Mouse (Mus musculus): ENCODE data around the gene Spint2. TPM values are rescaled to one million over a fixed set of nuclear protein-coding genes. Genes with fewer than 3 reads are reported as not detected.
A peak's percentile ranks its signal among the peaks of the same experiment; 100 is the strongest.
"Not testable (repeated sequence)": the region's sequence is repeated elsewhere in the genome, so short reads cannot be mapped to it uniquely, and the experiment has no call there.

Gene Spint2
- polyA plus RNA-seq, 1 experiment from 2014 or later: 399 TPM

GRCm38 (mm10) chr7:29211415-29212198 lies 70.1 kb downstream of the Spint2 start:
- Histone ChIP-seq H3K27me3 (ENCODE audit: control insufficient read depth, insufficient read depth, low read length) (no peaks in the 10 kb centered on the region), H3K27ac (ENCODE audit: low read length) (peak overlapping the region; percentile 66), H3K36me3 (ENCODE audit: control insufficient read depth, insufficient read depth, low read length) (no peaks in the 10 kb centered on the region), H3K4me3 (replicated peaks; ENCODE audit: low read length) (peak overlapping the region; percentile 40), H3K4me2 (ENCODE audit: low read depth, low read length) (peak overlapping the region; percentile 55), H3K9me3 (replicated peaks; ENCODE audit: control insufficient read depth, low read length) (peaks cover 7% of the 10 kb centered on the region; the same call in 1 of the 2 replicates), H3K9ac (ENCODE audit: low read length) (peak overlapping the region; percentile 49), H3K4me1 (ENCODE audit: control insufficient read depth, insufficient read depth, low read length) (peaks cover 5% of the 10 kb centered on the region; the same call in 1 of the 2 replicates)
- 5% methylated on average over 34 of the region's 34 CpGs for WGBS
- peak; percentile 90 for ATAC-seq (ENCODE audit: insufficient read depth, low FRiP score)

GRCm38 (mm10) chr7:29211013-29211412 lies 70.7 kb downstream of the Spint2 start:
- H3K4me3 ChIP-seq (replicated peaks; ENCODE audit: low read length): peak overlapping the region; percentile 40
- not testable (repeated sequence) for H3K36me3 ChIP-seq (ENCODE audit: control insufficient read depth, insufficient read depth, low read length); H3K4me1 ChIP-seq (ENCODE audit: control insufficient read depth, insufficient read depth, low read length); H3K27me3 ChIP-seq (ENCODE audit: control insufficient read depth, insufficient read depth, low read length); H3K9me3 ChIP-seq (replicated peaks; ENCODE audit: control insufficient read depth, low read length)
- peak overlapping the region; percentile 55 for H3K4me2 ChIP-seq (ENCODE audit: low read depth, low read length)
- peak overlapping the region; percentile 49; the same call in 1 of the 2 replicates for H3K9ac ChIP-seq (ENCODE audit: low read length)
- WGBS: 17% methylated on average over 15 of the region's 15 CpGs
- H3K27ac ChIP-seq (ENCODE audit: low read length): peak overlapping the region; percentile 66
- peak; percentile 55 for ATAC-seq (ENCODE audit: insufficient read depth, low FRiP score)

Other genes starting within 250 kb of the Spint2 start
- 0.45 and 2.6 TPM in 2 replicates for gene Ryr1, start 156.7 kb downstream of the Spint2 start, polyA plus RNA-seq (2015; fragmentation: Nextera tagmentation; extraction: Ambion mirVana)
- 0.56 and 0.61 TPM in 2 replicates for gene Rasgrp4, start 147.1 kb downstream of the Spint2 start, polyA plus RNA-seq (2015; fragmentation: Nextera tagmentation; extraction: Ambion mirVana)
- gene Fam98c, start 125.7 kb downstream of the Spint2 start, polyA plus RNA-seq (2015; fragmentation: Nextera tagmentation; extraction: Ambion mirVana): 18.9 and 19.6 TPM in 2 replicates
- gene Ggn, start 111.7 kb downstream of the Spint2 start, polyA plus RNA-seq (2015; fragmentation: Nextera tagmentation; extraction: Ambion mirVana): 0.51 and 0.56 TPM in 2 replicates
- 1.6 and 2.2 TPM in 2 replicates for gene Spred3, start 111.5 kb downstream of the Spint2 start, polyA plus RNA-seq (2015; fragmentation: Nextera tagmentation; extraction: Ambion mirVana)
- gene Psmd8, start 101.2 kb downstream of the Spint2 start, polyA plus RNA-seq (2015; fragmentation: Nextera tagmentation; extraction: Ambion mirVana): 242 and 249 TPM in 2 replicates
- gene Catsperg1, start 67.9 kb downstream of the Spint2 start, polyA plus RNA-seq (2015; fragmentation: Nextera tagmentation; extraction: Ambion mirVana): 0.41 and 0.81 TPM in 2 replicates
- 2.2 and 3.1 TPM in 2 replicates for gene Kcnk6, start 49.4 kb downstream of the Spint2 start, polyA plus RNA-seq (2015; fragmentation: Nextera tagmentation; extraction: Ambion mirVana)
- gene Yif1b, start 43.6 kb downstream of the Spint2 start, polyA plus RNA-seq (2015; fragmentation: Nextera tagmentation; extraction: Ambion mirVana): 89.4 and 92.2 TPM in 2 replicates
- 77.3 and 80.2 TPM in 2 replicates for gene 2200002D01Rik, start 33.4 kb downstream of the Spint2 start, polyA plus RNA-seq (2015; fragmentation: Nextera tagmentation; extraction: Ambion mirVana)
- 46.8 and 48.8 TPM in 2 replicates for gene Ppp1r14a, start 7.4 kb upstream of the Spint2 start, polyA plus RNA-seq (2015; fragmentation: Nextera tagmentation; extraction: Ambion mirVana)
- 5.3 and 5.9 TPM in 2 replicates for gene Dpf1, start 22.0 kb upstream of the Spint2 start, polyA plus RNA-seq (2015; fragmentation: Nextera tagmentation; extraction: Ambion mirVana)
- gene Sipa1l3, start 236.7 kb upstream of the Spint2 start, polyA plus RNA-seq (2015; fragmentation: Nextera tagmentation; extraction: Ambion mirVana): 18.4 and 22.2 TPM in 2 replicates

All from stomach, embryonic 16.5 days (tissue).